Mouse (Mus musculus) spleen, adult 2 months (tissue): ENCODE data around the gene Defb23. TPM values are rescaled to one million over a fixed set of nuclear protein-coding genes. Genes with fewer than 3 reads are reported as not detected.

Source experiments
- DNase-seq, 2 experiments: peaks; one replicate each; pipeline versions ENCODE4 v3.0.0 to v3.0.0-alpha.2; 2012 to 2021; ENCODE audit warnings: low spot score in 2 of 2, low read depth in 1 of 2
- H3K27ac ChIP-seq: fragments of 200-500 bp; 2 replicates; pipeline ENCODE4 v1.5.1; 2012; ENCODE audit warnings: low read length, inconsistent platforms; ENCODE audit not compliant: insufficient read depth
- H3K27me3 ChIP-seq: fragments of 200-500 bp; 2 replicates; pipeline ENCODE4 v1.6.1; 2012; ENCODE audit warnings: mild to moderate bottlenecking, moderate library complexity, low read length, inconsistent platforms; ENCODE audit not compliant: control insufficient read depth, insufficient read depth
- H3K36me3 ChIP-seq: fragments of 200-500 bp; 2 replicates; pipeline ENCODE4 v1.6.1; 2012; ENCODE audit warnings: mild to moderate bottlenecking, low read length, inconsistent platforms; ENCODE audit not compliant: control insufficient read depth, insufficient read depth
- H3K4me1 ChIP-seq: fragments of 200-500 bp; 2 replicates; pipeline ENCODE4 v1.6.1; 2011; ENCODE audit warnings: inconsistent platforms; ENCODE audit not compliant: control insufficient read depth, insufficient read depth, insufficient read length
- H3K4me3 ChIP-seq: fragments of 200-500 bp; 2 replicates; pipeline ENCODE4 v1.5.1; 2011; ENCODE audit warnings: mild to moderate bottlenecking, inconsistent platforms; ENCODE audit not compliant: insufficient read depth, insufficient read length; ENCODE audit errors: extremely low read depth
- CTCF ChIP-seq: fragments of 200-500 bp; IDR thresholded peaks from 2 replicates; pipeline ENCODE4 v1.5.1; 2011; ENCODE audit warnings: mild to moderate bottlenecking, inconsistent platforms; ENCODE audit not compliant: insufficient read depth, insufficient read length, insufficient replicate concordance; ENCODE audit errors: extremely low read depth
- POLR2A ChIP-seq: fragments of 200-500 bp; IDR thresholded peaks from 2 replicates; pipeline ENCODE4 v1.6.1; 2011; ENCODE audit warnings: low read depth, low read length, inconsistent platforms
- WGBS: fragments of 180-500 bp; shearing (Covaris S2); methylation state at CpG from one replicate; pipeline ENCODE4 v1.1.7; 2018; 5-methylcytosine and 5-hydroxymethylcytosine counted together
- polyA plus RNA-seq: library from polyadenylated mRNA; depleted of rRNA; stranded (reverse); fragments of >200 nt; gene quantifications from 2 replicates; pipeline ENCODE4 v1.2.3, GENCODE M21; 2012; rRNA removed

The Defb23 gene
- polyA plus RNA-seq, 1 experiment = not detected

GRCm38 (mm10) chr2:152409781-152410180, 54.6 kb downstream of the Defb23 start:
- H3K36me3 ChIP-seq = no peaks in the 10 kb centered on the region
- DNase-seq = no peak
- peaks cover 3% of the 10 kb centered on the region for H3K4me1 ChIP-seq
- H3K27me3 ChIP-seq = peaks cover 6% of the 10 kb centered on the region; the same call in 1 of the 2 replicates
- WGBS = 92% methylated on average over 6 of the region's 6 CpGs
- no peak for TF ChIP-seq POLR2A
- no peak for TF ChIP-seq CTCF
- no peak overlapping the region for H3K4me3 ChIP-seq
- no peak overlapping the region for H3K27ac ChIP-seq

Other genes with a start within 250 kb of the Defb23 start
- gene Csnk2a1, start 237.8 kb downstream of the Defb23 start, polyA plus RNA-seq = 10.7 and 12.0 TPM in 2 replicates
- gene Tbc1d20, start 170.8 kb downstream of the Defb23 start, polyA plus RNA-seq = 37.9 and 39.5 TPM in 2 replicates
- gene Rbck1, start 132.0 kb downstream of the Defb23 start, polyA plus RNA-seq = 326 and 431 TPM in 2 replicates
- gene Trib3, start 120.6 kb downstream of the Defb23 start, polyA plus RNA-seq = 0.65 and 1.0 TPM in 2 replicates
- not detected in 2 replicates for gene Nrsn2, start 88.0 kb downstream of the Defb23 start, polyA plus RNA-seq
- 4.0 and 4.6 TPM in 2 replicates for gene Sox12, start 66.6 kb downstream of the Defb23 start, polyA plus RNA-seq
- gene Zcchc3, start 49.6 kb downstream of the Defb23 start, polyA plus RNA-seq = 1.8 and 2.7 TPM in 2 replicates
- gene 6820408C15Rik, start 49.0 kb downstream of the Defb23 start, polyA plus RNA-seq = 0.12 TPM in 1 of 2 replicates, not detected in the other
- gene Defb20, start 12.4 kb upstream of the Defb23 start, polyA plus RNA-seq = not detected in 2 replicates
- gene Defb22, start 25.5 kb upstream of the Defb23 start, polyA plus RNA-seq = not detected in 2 replicates
- not detected in 2 replicates for gene Defb26, start 47.1 kb upstream of the Defb23 start, polyA plus RNA-seq
- gene Defb28, start 53.6 kb upstream of the Defb23 start, polyA plus RNA-seq = not detected in 2 replicates
- not detected in 2 replicates for gene Defb29, start 75.5 kb upstream of the Defb23 start, polyA plus RNA-seq
- not detected in 2 replicates for gene Gm17416, start 104.7 kb upstream of the Defb23 start, polyA plus RNA-seq
- not detected in 2 replicates for gene Defb21, start 108.1 kb upstream of the Defb23 start, polyA plus RNA-seq
- gene Defb19, start 115.7 kb upstream of the Defb23 start, polyA plus RNA-seq = not detected in 2 replicates
- not detected in 2 replicates for gene Defb45, start 134.8 kb upstream of the Defb23 start, polyA plus RNA-seq
- gene Defb36, start 139.7 kb upstream of the Defb23 start, polyA plus RNA-seq = not detected in 2 replicates
- gene Defb25, start 158.4 kb upstream of the Defb23 start, polyA plus RNA-seq = 0.65 TPM in 1 of 2 replicates, not detected in the other
- 8.6 and 9.8 TPM in 2 replicates for gene Rem1, start 162.3 kb upstream of the Defb23 start, polyA plus RNA-seq
- 82.8 and 145 TPM in 2 replicates for gene H13, start 204.8 kb upstream of the Defb23 start, polyA plus RNA-seq
- 0.79 and 1.5 TPM in 2 replicates for gene Mcts2, start 222.4 kb upstream of the Defb23 start, polyA plus RNA-seq